Mouse (Mus musculus): ENCODE measurements at regions not wholly inside any gene's neighbourhood (a gene's known extent, or its start where the extent isn't known, plus 50 kb on each side); places are given as distances from the start of the nearest gene placed in this dataset.

- H3K4me1 ChIP-seq (ENCODE audit: control insufficient read depth, insufficient read depth, low read length): no peaks in the 10 kb centered on the region
- 64% methylated on average over 7 of the region's 7 CpGs for WGBS
- H3K9ac ChIP-seq (ENCODE audit: low read length): no peak overlapping the region
- no peak overlapping the region for H3K4me3 ChIP-seq (ENCODE audit: low read length)
- H3K27me3 ChIP-seq (ENCODE audit: control insufficient read depth, insufficient read depth, low read length): no peaks in the 10 kb centered on the region
- H3K27ac ChIP-seq (ENCODE audit: low read length): no peak overlapping the region
- no peak overlapping the region for H3K4me2 ChIP-seq (ENCODE audit: low read depth, low read length)
- no peak for ATAC-seq (replicated peaks; ENCODE audit: extremely low read depth, insufficient read depth, low FRiP score)
- H3K9me3 ChIP-seq (replicated peaks; ENCODE audit: control insufficient read depth, low read length): no peaks in the 10 kb centered on the region
- no peaks in the 10 kb centered on the region for H3K36me3 ChIP-seq (ENCODE audit: control insufficient read depth, insufficient read depth)
Measured at GRCm38 (mm10) chr3:143447005-143447709, 565.4 kb upstream of the Pkn2 start.

GRCm38 (mm10) chr3:143417401-143417800, 535.6 kb upstream of the Pkn2 start:
- 85% methylated on average over 6 of the region's 6 CpGs for WGBS

GRCm38 (mm10) chr3:143411655-143412054, 529.9 kb upstream of the Pkn2 start:
- Histone ChIP-seq H3K9me3 (replicated peaks; ENCODE audit: control insufficient read depth, low read length) (no peaks in the 10 kb centered on the region), H3K36me3 (ENCODE audit: control insufficient read depth, insufficient read depth) (no peaks in the 10 kb centered on the region), H3K4me1 (ENCODE audit: control insufficient read depth, insufficient read depth, low read length) (no peaks in the 10 kb centered on the region), H3K27me3 (ENCODE audit: control insufficient read depth, insufficient read depth, low read length) (no peaks in the 10 kb centered on the region), H3K4me3 (ENCODE audit: low read length) (no peak overlapping the region), H3K4me2 (ENCODE audit: low read depth, low read length) (no peak overlapping the region), H3K27ac (ENCODE audit: low read length) (no peak overlapping the region), H3K9ac (ENCODE audit: low read length) (no peak overlapping the region)
- 67% methylated on average over 4 of the region's 4 CpGs for WGBS
- ATAC-seq (replicated peaks; ENCODE audit: extremely low read depth, insufficient read depth, low FRiP score): no peak

More at GRCm38 (mm10) chr3:143417401-143417800, 535.6 kb upstream of the Pkn2 start:
- no peak overlapping the region for H3K9ac ChIP-seq (ENCODE audit: low read length)
- H3K4me2 ChIP-seq (ENCODE audit: low read depth, low read length): no peak overlapping the region
- no peaks in the 10 kb centered on the region for H3K27me3 ChIP-seq (ENCODE audit: control insufficient read depth, insufficient read depth, low read length)
- no peaks in the 10 kb centered on the region for H3K9me3 ChIP-seq (replicated peaks; ENCODE audit: control insufficient read depth, low read length)
- H3K4me3 ChIP-seq (ENCODE audit: low read length): no peak overlapping the region
- H3K4me1 ChIP-seq (ENCODE audit: control insufficient read depth, insufficient read depth, low read length): no peaks in the 10 kb centered on the region
- no peak overlapping the region for H3K27ac ChIP-seq (ENCODE audit: low read length)
- H3K36me3 ChIP-seq (ENCODE audit: control insufficient read depth, insufficient read depth): no peaks in the 10 kb centered on the region
- ATAC-seq (replicated peaks; ENCODE audit: extremely low read depth, insufficient read depth, low FRiP score): no peak

- no peaks in the 10 kb centered on the region for H3K9me3 ChIP-seq (replicated peaks; ENCODE audit: control insufficient read depth, low read length)
- 83% methylated on average over 2 of the region's 2 CpGs for WGBS
- H3K27me3 ChIP-seq (ENCODE audit: control insufficient read depth, insufficient read depth, low read length): no peaks in the 10 kb centered on the region
- no peak overlapping the region for H3K4me3 ChIP-seq (ENCODE audit: low read length)
- ATAC-seq (replicated peaks; ENCODE audit: extremely low read depth, insufficient read depth, low FRiP score): no peak
- no peak overlapping the region for H3K9ac ChIP-seq (ENCODE audit: low read length)
- no peak overlapping the region for H3K4me2 ChIP-seq (ENCODE audit: low read depth, low read length)
- H3K36me3 ChIP-seq (ENCODE audit: control insufficient read depth, insufficient read depth): no peaks in the 10 kb centered on the region
- no peaks in the 10 kb centered on the region for H3K4me1 ChIP-seq (ENCODE audit: control insufficient read depth, insufficient read depth, low read length)
- H3K27ac ChIP-seq (ENCODE audit: low read length): no peak overlapping the region
Measured at GRCm38 (mm10) chr3:143398966-143399365, 517.2 kb upstream of the Pkn2 start.

DNA sequence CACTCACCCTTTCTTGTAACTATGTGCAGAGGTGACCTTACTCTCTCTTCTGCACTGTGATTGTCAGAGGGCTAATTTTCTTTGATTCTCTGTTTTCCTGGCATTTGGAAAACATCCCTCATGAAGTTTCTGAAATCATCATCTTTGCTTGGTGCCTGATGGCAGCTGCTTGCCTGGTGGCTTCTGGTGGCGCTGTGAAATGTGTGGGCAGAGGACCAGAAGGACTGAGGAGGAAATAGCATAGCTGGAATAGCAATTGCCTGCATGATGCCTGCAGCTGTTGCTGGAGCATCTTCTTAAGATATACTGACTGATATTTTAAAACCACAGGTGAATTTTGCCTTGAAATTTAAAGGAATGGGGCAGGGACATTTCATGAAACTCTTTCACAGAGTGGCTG, 502.6 kb upstream of the Pkn2 start:
- Histone ChIP-seq H3K4me1 (ENCODE audit: control insufficient read depth, insufficient read depth, low read length) (no peaks in the 10 kb centered on the region), H3K4me2 (ENCODE audit: low read depth, low read length) (no peak overlapping the region), H3K9me3 (replicated peaks; ENCODE audit: control insufficient read depth, low read length) (no peaks in the 10 kb centered on the region), H3K36me3 (ENCODE audit: control insufficient read depth, insufficient read depth) (no peaks in the 10 kb centered on the region), H3K9ac (ENCODE audit: low read length) (no peak overlapping the region), H3K27ac (ENCODE audit: low read length) (no peak overlapping the region), H3K4me3 (ENCODE audit: low read length) (no peak overlapping the region), H3K27me3 (ENCODE audit: control insufficient read depth, insufficient read depth, low read length) (no peaks in the 10 kb centered on the region)
- WGBS: 81% methylated on average over 1 of the region's 1 CpGs
- no peak for ATAC-seq (replicated peaks; ENCODE audit: extremely low read depth, insufficient read depth, low FRiP score)

- ATAC-seq (replicated peaks; ENCODE audit: extremely low read depth, insufficient read depth, low FRiP score): peak; percentile 55; the same call in 1 of the 2 replicates
- Histone ChIP-seq H3K9ac (ENCODE audit: low read length) (no peak overlapping the region), H3K27me3 (ENCODE audit: control insufficient read depth, insufficient read depth, low read length) (no peaks in the 10 kb centered on the region), H3K36me3 (ENCODE audit: control insufficient read depth, insufficient read depth) (no peaks in the 10 kb centered on the region), H3K27ac (ENCODE audit: low read length) (no peak overlapping the region), H3K4me2 (ENCODE audit: low read depth, low read length) (peak overlapping the region; percentile 11; the same call in 1 of the 2 replicates), H3K4me3 (ENCODE audit: low read length) (no peak overlapping the region), H3K4me1 (ENCODE audit: control insufficient read depth, insufficient read depth, low read length) (no peaks in the 10 kb centered on the region), H3K9me3 (replicated peaks; ENCODE audit: control insufficient read depth, low read length) (no peaks in the 10 kb centered on the region)
- WGBS: 6% methylated on average over 13 of the region's 13 CpGs
Measured at GRCm38 (mm10) chr3:143379193-143379592, 497.4 kb upstream of the Pkn2 start.

DNA sequence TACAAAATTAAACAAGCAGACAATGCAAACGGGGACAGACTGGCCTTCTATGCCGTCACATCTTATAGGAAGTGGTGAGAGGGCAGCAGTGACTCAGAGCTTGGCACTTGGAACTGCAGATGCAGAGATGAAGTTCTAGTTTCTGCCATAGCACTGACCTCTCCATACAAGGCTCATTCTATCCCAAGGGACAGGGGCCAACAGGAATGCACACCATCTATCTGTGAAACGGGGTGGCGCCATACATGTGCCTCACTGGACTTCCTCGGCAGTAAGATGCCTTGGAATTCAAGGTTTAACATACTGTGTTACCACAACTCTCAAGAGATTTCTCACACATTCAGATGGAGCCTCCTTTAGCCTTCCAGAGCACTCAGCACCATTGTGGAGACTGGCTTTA, 495.6 kb upstream of the Pkn2 start:
- 83% methylated on average over 5 of the region's 5 CpGs for WGBS
- Histone ChIP-seq H3K36me3 (ENCODE audit: control insufficient read depth, insufficient read depth) (no peaks in the 10 kb centered on the region), H3K27me3 (ENCODE audit: control insufficient read depth, insufficient read depth, low read length) (no peaks in the 10 kb centered on the region), H3K4me3 (ENCODE audit: low read length) (no peak overlapping the region), H3K9ac (ENCODE audit: low read length) (no peak overlapping the region), H3K27ac (ENCODE audit: low read length) (no peak overlapping the region), H3K4me1 (ENCODE audit: control insufficient read depth, insufficient read depth, low read length) (no peaks in the 10 kb centered on the region), H3K9me3 (replicated peaks; ENCODE audit: control insufficient read depth, low read length) (no peaks in the 10 kb centered on the region), H3K4me2 (ENCODE audit: low read depth, low read length) (no peak overlapping the region)
- no peak for ATAC-seq (replicated peaks; ENCODE audit: extremely low read depth, insufficient read depth, low FRiP score)

DNA sequence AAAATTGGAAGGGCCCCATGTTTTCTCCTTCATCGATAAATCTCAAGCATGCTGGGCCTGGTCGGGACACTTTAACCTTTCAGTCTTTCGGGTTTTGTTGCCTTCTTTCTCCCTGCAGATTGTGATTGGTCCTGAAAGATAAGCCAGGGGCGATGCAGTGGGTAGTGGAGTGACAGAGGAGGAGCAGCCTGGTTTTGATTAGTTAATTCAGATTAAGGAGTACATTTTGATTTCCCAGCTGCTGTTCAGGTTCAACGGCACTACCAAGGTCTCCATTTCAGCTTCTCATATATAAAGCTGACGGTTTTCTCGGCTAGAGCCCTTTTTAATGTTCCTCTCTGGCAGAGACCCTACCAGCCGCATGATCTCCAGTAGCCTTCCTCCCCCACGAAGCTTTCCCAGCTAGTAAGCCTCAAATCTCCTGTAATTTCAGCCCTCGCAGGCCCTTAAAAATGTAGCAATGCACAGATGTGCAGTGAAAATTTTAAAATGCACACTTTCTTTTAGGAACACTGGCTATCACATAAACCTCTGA, 493.8 kb upstream of the Pkn2 start:
- Histone ChIP-seq H3K27ac (ENCODE audit: low read length) (no peak overlapping the region), H3K4me2 (ENCODE audit: low read depth, low read length) (no peak overlapping the region), H3K4me1 (ENCODE audit: control insufficient read depth, insufficient read depth, low read length) (no peaks in the 10 kb centered on the region), H3K9ac (ENCODE audit: low read length) (no peak overlapping the region), H3K9me3 (replicated peaks; ENCODE audit: control insufficient read depth, low read length) (no peaks in the 10 kb centered on the region), H3K36me3 (ENCODE audit: control insufficient read depth, insufficient read depth) (no peaks in the 10 kb centered on the region), H3K4me3 (ENCODE audit: low read length) (no peak overlapping the region), H3K27me3 (ENCODE audit: control insufficient read depth, insufficient read depth, low read length) (no peaks in the 10 kb centered on the region)
- 59% methylated on average over 10 of the region's 10 CpGs for WGBS
- ATAC-seq (replicated peaks; ENCODE audit: extremely low read depth, insufficient read depth, low FRiP score): no peak

DNA sequence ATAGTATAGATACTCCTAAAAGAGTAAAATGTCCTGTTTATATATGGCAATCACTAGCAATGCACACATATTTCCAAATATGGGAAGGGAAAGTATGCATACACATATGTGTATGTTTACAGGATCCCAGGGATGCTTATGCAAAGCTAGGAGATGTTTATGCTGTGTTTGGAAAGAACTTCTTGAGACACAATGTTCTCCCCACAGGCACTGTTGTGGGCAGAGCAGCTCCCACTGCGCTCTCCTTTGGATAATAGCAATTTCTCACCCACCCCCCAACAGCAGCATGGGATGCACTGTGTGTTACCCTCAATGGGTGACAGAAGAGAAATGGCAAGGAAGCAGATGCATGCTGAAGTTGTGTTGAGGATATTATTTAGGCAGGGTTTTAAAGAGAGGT, 491.7 kb upstream of the Pkn2 start:
- H3K4me3 ChIP-seq (ENCODE audit: low read length): no peak overlapping the region
- WGBS: 86% methylated on average over 1 of the region's 1 CpGs
- H3K9ac ChIP-seq (ENCODE audit: low read length): no peak overlapping the region
- H3K9me3 ChIP-seq (replicated peaks; ENCODE audit: control insufficient read depth, low read length): no peaks in the 10 kb centered on the region
- no peak overlapping the region for H3K27ac ChIP-seq (ENCODE audit: low read length)
- ATAC-seq (replicated peaks; ENCODE audit: extremely low read depth, insufficient read depth, low FRiP score): no peak
- no peaks in the 10 kb centered on the region for H3K36me3 ChIP-seq (ENCODE audit: control insufficient read depth, insufficient read depth)
- no peak overlapping the region for H3K4me2 ChIP-seq (ENCODE audit: low read depth, low read length)
- H3K4me1 ChIP-seq (ENCODE audit: control insufficient read depth, insufficient read depth, low read length): no peaks in the 10 kb centered on the region
- H3K27me3 ChIP-seq (ENCODE audit: control insufficient read depth, insufficient read depth, low read length): no peaks in the 10 kb centered on the region
